Mouse (Mus musculus): Measurements from ENCODE around the gene Agl. TPM values are rescaled to one million over a fixed set of nuclear protein-coding genes. Genes with fewer than 3 reads are reported as not detected.
A peak's percentile ranks its signal among the peaks of the same experiment; 100 is the strongest.

The Agl gene
- polyA plus RNA-seq, 1 experiment from 2014 or later: 9.0 TPM

DNA sequence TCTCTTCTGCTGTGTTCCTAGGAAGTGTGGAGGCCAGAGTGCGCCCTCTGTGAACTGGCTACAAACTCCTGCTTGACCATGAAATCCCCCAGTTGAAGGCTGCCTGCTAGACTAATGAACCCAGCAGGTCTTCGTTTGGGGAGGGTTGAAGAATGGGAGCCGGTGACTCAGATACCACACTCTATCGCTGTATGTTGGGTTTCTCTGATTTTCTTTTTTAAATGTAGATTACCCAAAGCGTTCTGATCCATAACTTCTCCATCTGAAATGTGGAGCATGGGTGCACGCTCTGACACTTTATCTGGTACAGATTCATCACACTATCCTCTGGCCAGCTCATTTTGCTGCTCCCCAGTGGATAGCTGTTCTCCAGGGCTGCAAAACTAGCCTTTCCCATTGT is 1.3 kb upstream of the Agl start:
- Histone ChIP-seq H3K27me3 (ENCODE audit: low read depth, poor library complexity, severe bottlenecking) (no peaks in the 10 kb centered on the region), H3K36me3 (no peaks in the 10 kb centered on the region), H3K9me3 (replicated peaks) (no peaks in the 10 kb centered on the region), H3K4me3 (no peak overlapping the region; the same call in 1 of the 2 replicates), H3K4me1 (peaks cover 16% of the 10 kb centered on the region), H3K27ac (replicated peaks) (no peak overlapping the region)
- WGBS: 92% methylated on average over 6 of the region's 6 CpGs
- DNase-seq (ENCODE audit: low spot score): no peak

DNA sequence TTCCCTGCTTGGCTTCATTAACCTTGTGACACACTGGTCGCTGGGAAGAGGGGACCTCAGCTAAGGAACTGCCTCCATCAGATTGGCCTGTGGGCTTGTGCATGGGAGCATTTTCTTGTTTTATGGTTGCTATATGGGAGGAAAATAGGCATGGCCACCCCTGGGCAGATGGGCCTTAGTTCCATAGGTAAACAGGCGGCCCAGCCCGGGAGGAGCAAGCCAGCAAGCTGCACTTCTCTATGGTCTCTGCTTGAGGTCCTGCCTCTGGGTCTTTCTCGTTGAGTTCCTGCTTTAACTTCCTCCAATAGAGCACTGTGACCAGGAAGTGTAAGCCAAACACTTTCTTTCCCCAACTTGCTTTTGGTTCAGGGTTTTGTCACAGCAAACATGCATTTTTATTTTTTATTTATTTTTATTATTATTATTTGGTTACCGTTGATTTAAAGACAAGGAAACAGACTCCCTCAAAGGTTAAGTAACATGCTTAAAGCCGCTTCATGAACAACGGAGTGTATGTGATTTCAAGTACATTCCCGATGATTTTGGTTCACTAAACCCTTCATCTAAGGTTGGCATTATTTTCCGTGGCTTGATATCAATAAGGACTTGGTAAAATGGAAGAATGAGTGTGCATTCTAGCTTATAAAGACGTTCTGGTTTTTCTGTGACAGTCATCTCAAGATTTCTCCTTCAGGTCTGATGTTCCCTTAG is 696 bp upstream of the Agl start:
- 61% methylated on average over 10 of the region's 10 CpGs for WGBS
- no peaks in the 10 kb centered on the region for H3K36me3 ChIP-seq
- peak overlapping the region; percentile 84 for H3K27ac ChIP-seq (replicated peaks)
- DNase-seq (ENCODE audit: low spot score): no peak
- peaks cover 11% of the 10 kb centered on the region for H3K4me1 ChIP-seq
- H3K27me3 ChIP-seq (ENCODE audit: low read depth, poor library complexity, severe bottlenecking): no peaks in the 10 kb centered on the region
- H3K4me3 ChIP-seq: peak overlapping the region; percentile 67
- H3K9me3 ChIP-seq (replicated peaks): no peaks in the 10 kb centered on the region

DNA sequence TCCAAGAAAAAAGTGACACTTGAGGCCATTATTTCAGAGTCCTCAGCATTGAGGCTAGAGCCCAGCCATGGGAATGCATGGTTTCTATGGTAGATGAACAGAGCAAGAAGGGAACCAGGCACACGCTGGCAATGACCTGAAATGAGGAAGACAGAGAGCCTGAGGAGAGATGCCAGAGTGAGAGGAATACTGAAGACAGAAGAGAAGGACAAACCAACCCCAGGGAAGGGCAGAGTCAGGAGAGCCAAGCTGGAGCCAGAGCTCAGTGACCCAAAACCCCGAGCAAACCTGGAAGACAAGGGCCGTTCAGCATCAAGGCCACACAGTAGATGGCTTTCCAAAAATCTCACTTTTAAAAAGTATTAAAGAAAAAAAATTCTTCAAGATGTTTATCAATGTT is 2.1 kb downstream of the Agl start:
- no peaks in the 10 kb centered on the region for H3K9me3 ChIP-seq (replicated peaks)
- H3K4me3 ChIP-seq: no peak overlapping the region
- H3K27me3 ChIP-seq (ENCODE audit: low read depth, poor library complexity, severe bottlenecking): no peaks in the 10 kb centered on the region
- no peak overlapping the region for H3K27ac ChIP-seq (replicated peaks)
- DNase-seq (ENCODE audit: low spot score): no peak
- no peaks in the 10 kb centered on the region for H3K36me3 ChIP-seq
- 94% methylated on average over 3 of the region's 3 CpGs for WGBS
- peaks cover 11% of the 10 kb centered on the region for H3K4me1 ChIP-seq

DNA sequence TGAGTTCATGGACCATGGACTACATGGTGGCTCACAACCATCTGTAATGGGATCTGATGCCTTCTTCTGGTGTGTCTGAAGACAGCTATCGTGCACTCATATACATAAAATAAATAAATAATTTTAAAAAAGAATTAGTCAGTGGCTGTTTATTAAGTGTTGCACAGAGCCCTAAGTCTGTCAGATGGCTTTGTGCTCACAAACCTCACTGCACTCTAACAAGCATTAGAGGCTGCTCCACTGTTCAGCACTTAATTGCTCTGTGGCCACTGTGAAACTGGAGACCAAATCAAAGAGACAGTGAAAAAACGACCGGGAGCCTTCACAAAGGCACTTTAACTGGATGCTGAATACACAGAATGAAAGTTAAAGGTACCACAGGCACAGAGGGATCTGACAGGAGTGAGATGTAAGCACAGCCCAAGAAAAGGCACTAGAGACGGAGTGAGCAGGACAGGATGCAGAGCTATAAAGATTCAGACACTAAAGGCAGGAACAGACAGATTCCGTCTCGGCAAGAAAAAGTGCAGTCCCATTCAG is 3.1 kb downstream of the Agl start:
- Histone ChIP-seq H3K27ac (replicated peaks) (no peak overlapping the region), H3K36me3 (no peaks in the 10 kb centered on the region), H3K4me3 (no peak overlapping the region), H3K27me3 (ENCODE audit: low read depth, poor library complexity, severe bottlenecking) (no peaks in the 10 kb centered on the region), H3K9me3 (replicated peaks) (no peaks in the 10 kb centered on the region), H3K4me1 (peaks cover 11% of the 10 kb centered on the region)
- DNase-seq (ENCODE audit: low spot score): no peak
- 71% methylated on average over 6 of the region's 6 CpGs for WGBS

DNA sequence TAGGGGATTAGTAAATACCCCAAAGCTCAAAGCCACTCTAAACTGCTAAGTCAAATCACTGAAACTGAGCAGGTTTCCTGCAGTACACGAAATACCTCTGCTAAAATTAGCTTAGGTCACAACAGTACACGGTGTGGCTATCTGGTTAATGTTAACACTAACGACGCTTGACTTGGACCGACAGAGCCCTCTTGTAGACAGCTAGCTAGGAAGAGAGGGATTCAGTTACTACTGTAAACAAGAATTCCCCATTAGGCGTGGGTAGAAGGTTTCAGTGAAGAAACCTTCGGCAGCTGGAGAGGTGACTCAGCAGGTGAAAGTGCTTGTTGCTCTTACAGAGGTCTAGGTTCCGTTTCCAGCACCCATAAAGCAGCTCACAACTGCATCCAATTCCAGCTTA is 6.2 kb downstream of the Agl start:
- no peaks in the 10 kb centered on the region for H3K27me3 ChIP-seq (ENCODE audit: low read depth, poor library complexity, severe bottlenecking)

DNA sequence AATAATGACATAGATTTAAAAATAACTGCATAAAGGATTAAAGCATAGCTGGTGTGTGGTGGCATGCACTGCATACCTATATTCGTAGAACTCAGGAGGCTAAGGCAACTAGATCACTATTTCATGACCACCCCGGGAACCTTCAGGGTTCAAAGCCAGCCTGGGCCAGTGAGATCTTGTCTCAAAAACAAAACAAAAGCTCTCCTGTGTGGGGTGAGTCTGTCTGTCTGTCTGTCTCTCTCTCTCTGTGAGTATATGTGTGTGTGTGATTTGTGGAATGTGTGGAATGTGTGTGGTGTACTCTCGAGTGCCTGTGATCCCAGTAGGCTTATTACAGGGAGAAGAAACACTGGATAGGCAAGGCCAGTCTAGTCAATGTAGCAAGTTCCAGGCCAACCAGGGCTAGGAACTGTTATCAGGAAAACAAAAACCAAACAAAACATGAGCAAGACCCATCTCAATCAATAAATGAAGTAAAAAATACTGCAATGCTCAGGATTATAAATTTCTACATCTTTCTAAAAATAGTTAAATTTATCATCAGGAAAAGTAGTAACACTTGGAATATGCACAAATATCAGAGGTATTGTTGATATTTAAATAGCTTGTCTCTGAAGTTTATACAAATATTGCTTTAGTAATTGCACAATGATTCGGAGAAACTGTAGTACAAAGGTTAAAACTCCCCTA is 9.0 kb downstream of the Agl start:
- Histone ChIP-seq H3K27ac (replicated peaks) (no peak overlapping the region), H3K27me3 (ENCODE audit: low read depth, poor library complexity, severe bottlenecking) (no peaks in the 10 kb centered on the region), H3K4me1 (no peaks in the 10 kb centered on the region), H3K36me3 (0 out of 2 replicates have a peak, but pooled peaks cover 8% of the 10 kb centered on the region), H3K9me3 (replicated peaks) (no peaks in the 10 kb centered on the region), H3K4me3 (no peak overlapping the region)
- DNase-seq (ENCODE audit: low spot score): no peak
- 68% methylated on average over 4 of the region's 4 CpGs for WGBS

More for the DNA sequence above, 6.2 kb downstream of the Agl start:
- Histone ChIP-seq H3K27ac (replicated peaks) (no peak overlapping the region), H3K9me3 (replicated peaks) (no peaks in the 10 kb centered on the region), H3K36me3 (0 out of 2 replicates have a peak, but pooled peaks cover 6% of the 10 kb centered on the region), H3K4me1 (0 out of 2 replicates have a peak, but pooled peaks cover 3% of the 10 kb centered on the region), H3K4me3 (no peak overlapping the region)
- 79% methylated on average over 8 of the region's 8 CpGs for WGBS
- no peak for DNase-seq (ENCODE audit: low spot score)

DNA sequence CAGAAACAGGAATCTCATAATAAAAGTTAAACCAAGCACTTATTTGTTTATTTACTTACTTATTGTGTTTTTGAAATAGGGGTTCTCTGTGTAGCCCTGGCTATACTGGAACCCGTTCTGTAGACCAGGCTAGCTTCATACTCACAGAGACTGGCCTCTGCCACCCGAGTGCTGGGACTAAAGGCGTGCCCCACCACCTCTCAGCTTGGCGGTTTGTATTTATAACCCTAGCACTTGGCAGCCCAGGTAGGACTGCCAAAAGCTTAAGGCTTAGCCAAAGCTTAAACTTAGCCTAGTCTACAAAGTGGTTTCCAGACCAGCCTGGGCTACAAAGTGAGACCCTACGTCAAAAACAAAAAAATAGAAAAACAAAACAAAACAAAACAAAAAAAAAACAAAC is 19.1 kb downstream of the Agl start:
- Histone ChIP-seq H3K36me3 (peaks cover 53% of the 10 kb centered on the region), H3K4me3 (no peak overlapping the region), H3K27me3 (ENCODE audit: low read depth, poor library complexity, severe bottlenecking) (no peaks in the 10 kb centered on the region), H3K27ac (replicated peaks) (no peak overlapping the region), H3K4me1 (no peaks in the 10 kb centered on the region), H3K9me3 (replicated peaks) (no peaks in the 10 kb centered on the region)
- WGBS: 94% methylated on average over 5 of the region's 5 CpGs
- DNase-seq (ENCODE audit: low spot score): no peak

DNA sequence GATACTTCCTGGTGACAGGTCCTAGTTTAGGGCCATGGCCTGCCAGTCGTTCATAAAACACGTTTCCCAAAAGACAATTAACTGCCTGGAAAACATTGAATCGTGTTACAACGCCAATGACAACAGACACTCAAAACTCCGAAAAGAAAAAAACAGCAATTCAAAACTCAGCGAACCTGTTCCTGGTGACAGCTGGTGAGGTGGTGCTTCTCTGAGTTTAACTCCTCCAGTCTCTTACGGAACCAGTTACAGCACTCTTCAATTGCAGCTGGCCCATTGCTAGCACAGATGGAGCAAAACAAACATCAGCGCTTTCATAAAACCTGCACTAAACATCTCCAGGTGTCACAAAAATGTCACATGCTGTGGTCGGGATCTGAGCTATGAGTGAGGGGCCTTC is 21.4 kb downstream of the Agl start:
- H3K36me3 ChIP-seq: peaks cover 49% of the 10 kb centered on the region

DNA sequence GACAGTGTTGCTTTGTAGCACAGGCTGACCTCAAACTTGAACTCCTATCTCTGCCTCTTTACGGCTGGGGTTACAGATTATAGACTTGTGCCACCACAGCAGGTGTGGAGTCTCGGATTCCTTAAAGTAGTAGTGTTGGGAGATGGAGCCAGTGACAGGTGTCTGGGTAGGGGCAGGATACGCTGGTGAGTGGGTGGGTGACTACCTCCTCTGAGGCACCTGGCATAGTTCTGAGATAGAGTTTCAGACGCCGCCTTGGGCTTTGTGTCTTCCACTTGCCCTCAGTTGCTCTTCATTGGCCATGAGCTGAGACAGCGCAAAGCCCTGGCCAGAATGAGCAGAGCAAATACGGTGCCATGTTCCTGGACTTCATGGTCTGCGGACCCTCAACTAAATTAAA is 22.1 kb downstream of the Agl start:
- no peaks in the 10 kb centered on the region for H3K9me3 ChIP-seq (replicated peaks)
- no peak for DNase-seq (ENCODE audit: low spot score)
- H3K27ac ChIP-seq (replicated peaks): no peak overlapping the region
- H3K4me1 ChIP-seq: no peaks in the 10 kb centered on the region
- WGBS: 94% methylated on average over 8 of the region's 8 CpGs
- H3K4me3 ChIP-seq: no peak overlapping the region
- peaks cover 50% of the 10 kb centered on the region for H3K36me3 ChIP-seq
- no peaks in the 10 kb centered on the region for H3K27me3 ChIP-seq (ENCODE audit: low read depth, poor library complexity, severe bottlenecking)

More for the DNA sequence above, 21.4 kb downstream of the Agl start:
- Histone ChIP-seq H3K4me3 (no peak overlapping the region), H3K4me1 (no peaks in the 10 kb centered on the region), H3K27ac (replicated peaks) (no peak overlapping the region), H3K27me3 (ENCODE audit: low read depth, poor library complexity, severe bottlenecking) (no peaks in the 10 kb centered on the region), H3K9me3 (replicated peaks) (no peaks in the 10 kb centered on the region)
- DNase-seq (ENCODE audit: low spot score): no peak
- WGBS: 88% methylated on average over 9 of the region's 9 CpGs

DNA sequence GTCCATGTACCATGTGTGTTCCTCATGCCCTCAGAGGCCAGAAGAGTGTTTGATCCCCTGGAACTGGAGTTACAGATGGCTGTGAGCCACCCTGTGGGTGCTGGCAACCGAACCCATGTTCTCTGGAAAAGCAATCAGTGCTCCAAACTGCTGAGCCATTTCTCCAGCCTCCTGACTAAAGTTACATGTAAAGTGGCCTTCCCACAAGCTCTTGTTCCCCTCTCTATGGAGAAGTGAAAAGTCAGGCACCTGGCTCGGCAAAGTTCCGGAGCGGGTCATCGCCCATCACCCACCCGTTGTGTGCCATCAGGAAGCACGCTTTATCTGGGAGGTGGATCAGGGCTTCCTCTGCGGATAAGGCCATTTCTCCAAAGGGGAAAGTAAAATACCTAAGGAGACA is 23.2 kb downstream of the Agl start:
- H3K9me3 ChIP-seq (replicated peaks): no peaks in the 10 kb centered on the region
- no peaks in the 10 kb centered on the region for H3K4me1 ChIP-seq
- WGBS: 95% methylated on average over 8 of the region's 8 CpGs
- no peak for DNase-seq (ENCODE audit: low spot score)
- H3K4me3 ChIP-seq: no peak overlapping the region
- H3K27me3 ChIP-seq (ENCODE audit: low read depth, poor library complexity, severe bottlenecking): no peaks in the 10 kb centered on the region
- H3K27ac ChIP-seq (replicated peaks): no peak overlapping the region
- peaks cover 52% of the 10 kb centered on the region for H3K36me3 ChIP-seq

DNA sequence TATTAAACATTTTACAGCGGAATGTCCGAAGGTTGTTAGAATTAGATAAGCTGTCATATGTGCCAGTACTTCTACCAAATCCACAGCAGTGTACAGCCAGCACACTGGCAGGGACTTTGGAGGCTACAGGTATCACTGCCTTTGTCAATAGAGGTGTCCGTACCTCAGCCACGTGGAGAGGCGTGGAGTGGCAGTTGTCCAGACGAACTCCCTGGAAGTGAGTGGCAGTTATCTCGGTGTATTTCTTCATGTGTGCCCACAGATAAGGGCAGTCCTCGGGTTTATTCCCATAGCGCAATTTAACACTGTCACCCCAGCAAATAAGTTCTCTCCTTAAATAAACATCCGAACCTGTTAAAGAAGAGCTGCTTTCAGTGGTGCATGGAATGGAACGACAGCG is 23.7 kb downstream of the Agl start:
- no peaks in the 10 kb centered on the region for H3K27me3 ChIP-seq (ENCODE audit: low read depth, poor library complexity, severe bottlenecking)
- H3K36me3 ChIP-seq: peaks cover 50% of the 10 kb centered on the region
- no peak overlapping the region for H3K27ac ChIP-seq (replicated peaks)
- no peak for DNase-seq (ENCODE audit: low spot score)
- WGBS: 93% methylated on average over 12 of the region's 12 CpGs
- no peak overlapping the region for H3K4me3 ChIP-seq
- no peaks in the 10 kb centered on the region for H3K4me1 ChIP-seq
- H3K9me3 ChIP-seq (replicated peaks): no peaks in the 10 kb centered on the region

DNA sequence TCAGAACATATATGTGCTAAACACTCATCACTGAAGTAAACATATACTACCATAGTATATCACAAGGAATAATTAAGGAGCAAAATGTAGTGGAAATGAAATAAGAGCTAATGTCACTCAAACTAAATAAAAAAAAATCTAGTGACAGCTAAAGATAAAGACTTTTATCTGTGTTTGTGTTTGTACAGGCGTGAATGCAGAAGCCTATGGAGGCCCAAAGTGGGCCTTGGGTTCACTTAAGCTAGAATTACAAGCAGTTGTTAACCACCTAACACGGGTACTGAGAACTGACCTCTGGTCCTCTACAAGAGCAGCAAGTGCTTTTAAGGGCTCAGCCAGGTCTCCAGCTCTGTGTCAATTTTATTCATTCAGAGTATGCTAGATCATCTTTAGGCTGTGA is 31.0 kb downstream of the Agl start:
- no peak for DNase-seq (ENCODE audit: low spot score)
- Histone ChIP-seq H3K27ac (replicated peaks) (no peak overlapping the region), H3K27me3 (ENCODE audit: low read depth, poor library complexity, severe bottlenecking) (no peaks in the 10 kb centered on the region), H3K4me3 (no peak overlapping the region), H3K36me3 (peaks cover 57% of the 10 kb centered on the region), H3K9me3 (replicated peaks) (no peaks in the 10 kb centered on the region), H3K4me1 (no peaks in the 10 kb centered on the region)
- 84% methylated on average over 2 of the region's 2 CpGs for WGBS

DNA sequence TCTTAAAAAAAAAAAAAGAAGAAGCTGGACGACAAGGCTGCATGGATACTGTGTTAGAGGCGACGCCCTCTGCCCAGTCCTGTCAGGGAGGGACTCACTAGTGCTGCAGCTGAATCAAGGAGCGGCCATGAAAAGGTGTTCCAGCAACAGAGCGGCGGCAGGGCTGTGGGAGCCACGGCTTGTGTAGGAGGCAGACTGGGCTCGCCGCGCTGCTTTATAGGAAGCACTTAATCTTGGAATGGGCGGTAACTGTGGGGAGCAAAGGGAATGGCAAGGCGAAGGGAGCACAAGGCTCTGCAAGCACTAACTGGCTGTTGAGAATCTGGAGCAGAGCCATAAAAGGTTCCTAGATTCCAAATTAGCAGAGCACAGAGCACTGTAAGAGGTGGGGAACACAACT is 34.1 kb downstream of the Agl start:
- H3K27ac ChIP-seq (replicated peaks): no peak overlapping the region
- H3K9me3 ChIP-seq (replicated peaks): no peaks in the 10 kb centered on the region
- no peak for DNase-seq (ENCODE audit: low spot score)
- no peaks in the 10 kb centered on the region for H3K27me3 ChIP-seq (ENCODE audit: low read depth, poor library complexity, severe bottlenecking)
- H3K4me1 ChIP-seq: no peaks in the 10 kb centered on the region
- no peak overlapping the region for H3K4me3 ChIP-seq
- peaks cover 48% of the 10 kb centered on the region for H3K36me3 ChIP-seq
- WGBS: 88% methylated on average over 12 of the region's 12 CpGs
